Mouse (Mus musculus): ENCODE measurements at regions not wholly inside any gene's neighbourhood (a gene's known extent, or its start where the extent isn't known, plus 50 kb on each side); places are given as distances from the start of the nearest gene placed in this dataset.

GRCm38 (mm10) chr2:78435071-78435470 lies 432.9 kb upstream of the Ube2e3 start:
- TF ChIP-seq CTCF (IDR thresholded peaks at IDR 0.05; ENCODE audit: low read depth): no peak
- no peak for TF ChIP-seq EP300 (IDR thresholded peaks at IDR 0.05; ENCODE audit: low read depth)
